Mouse (Mus musculus) brain, adult 2 months (tissue): ENCODE results near the gene Asb3.
"Not testable (repeated sequence)": the region's sequence is repeated elsewhere in the genome, so short reads cannot be mapped to it uniquely, and the experiment has no call there.

ENCODE experiments used
- DNase-seq: peaks from one replicate; pipeline ENCODE4 v3.0.0; 2011; ENCODE audit warnings: low read depth, low spot score

Asb3 gene

DNA sequence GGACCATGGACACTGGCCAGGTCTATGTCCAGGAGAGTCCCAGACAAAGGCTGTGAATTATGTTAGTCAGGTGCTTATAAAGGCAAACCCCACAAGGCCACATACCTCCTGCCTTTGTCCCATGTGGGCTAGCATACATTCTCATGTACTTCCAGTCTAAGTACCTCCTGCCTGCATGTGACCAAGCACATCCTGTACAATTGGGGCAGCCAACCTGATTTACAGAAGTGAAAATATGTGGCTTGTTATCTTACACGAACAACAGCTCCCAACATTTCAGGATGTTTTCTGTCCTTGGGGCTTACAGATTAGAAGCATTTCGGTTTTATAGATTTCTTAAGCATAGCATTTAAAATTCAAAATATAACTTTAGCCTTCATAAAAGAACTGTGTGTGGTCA, 114.8 kb downstream of the Asb3 start:
- no peak for DNase-seq

DNA sequence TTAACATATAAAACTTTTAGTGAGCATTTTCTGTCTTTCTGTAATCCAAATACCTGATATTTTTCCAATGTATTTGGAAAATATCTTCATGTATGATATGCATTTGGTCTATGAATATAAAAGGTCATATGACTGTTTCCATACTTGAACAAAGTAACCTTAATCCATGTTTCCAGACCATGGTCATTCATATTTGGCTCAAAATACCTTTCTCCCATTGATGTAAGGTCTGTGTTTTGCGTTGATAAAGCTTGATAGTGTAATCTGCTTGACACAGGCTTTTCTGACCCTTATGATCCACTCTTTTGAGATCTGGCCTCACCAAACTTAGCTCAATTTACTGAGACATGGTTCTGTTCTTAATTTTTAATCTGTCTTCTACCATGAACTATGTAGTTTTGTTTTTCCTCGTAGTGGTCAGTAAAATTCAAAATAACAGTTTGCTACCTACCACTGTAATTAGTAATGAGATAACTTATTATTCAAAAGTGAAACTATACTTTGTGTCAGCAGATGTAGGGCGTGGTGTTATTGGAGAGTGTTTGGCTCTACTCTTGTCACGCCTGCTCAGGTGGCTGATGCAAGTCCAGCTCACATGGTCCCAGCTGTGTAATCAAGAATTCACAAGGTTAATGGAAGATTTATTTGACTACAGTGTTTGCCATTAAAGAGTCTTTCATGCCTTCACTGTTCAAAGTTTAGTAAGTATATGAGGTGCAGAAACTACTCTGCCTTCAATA, 116.1 kb downstream of the Asb3 start:
- no peak for DNase-seq

DNA sequence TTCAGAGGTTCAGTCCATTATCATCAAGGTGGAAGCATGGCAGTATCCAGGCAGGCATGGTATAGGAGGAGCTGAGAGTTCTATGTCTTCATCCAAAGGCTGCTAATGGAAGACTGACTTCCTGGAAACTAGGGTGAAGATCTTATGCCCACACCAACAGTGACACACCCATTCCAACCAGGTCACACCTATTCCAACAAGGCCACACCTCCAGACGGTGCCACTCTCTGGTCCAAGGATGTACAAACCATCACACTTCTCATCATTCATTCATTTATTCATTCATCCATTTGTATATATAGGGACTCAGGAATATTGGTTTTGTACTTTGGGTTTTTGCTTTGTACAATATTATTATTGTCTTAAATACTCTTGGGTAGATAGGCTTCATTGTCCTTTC, 124.5 kb downstream of the Asb3 start:
- not testable (repeated sequence) for DNase-seq

DNA sequence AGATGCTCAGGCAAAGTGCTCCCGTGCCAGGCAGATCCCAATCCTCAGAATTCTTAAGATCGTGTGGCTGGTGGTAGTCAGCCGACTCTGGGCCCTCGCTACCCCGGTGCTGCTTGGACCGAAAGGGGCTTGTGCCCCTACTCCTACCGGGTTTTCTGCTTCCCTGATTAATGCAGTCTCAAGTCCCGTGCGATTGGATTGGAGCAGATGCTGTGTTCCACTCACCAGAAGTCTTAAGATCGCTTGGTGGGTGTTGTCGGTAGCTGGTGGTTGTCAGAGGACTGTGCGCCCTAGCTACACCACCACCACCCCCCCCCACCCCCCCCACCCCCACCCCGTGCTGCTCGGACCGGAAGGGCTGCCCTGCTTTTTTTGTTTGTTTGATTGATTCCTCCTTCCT, 132.2 kb downstream of the Asb3 start:
- DNase-seq: not testable (repeated sequence)

DNA sequence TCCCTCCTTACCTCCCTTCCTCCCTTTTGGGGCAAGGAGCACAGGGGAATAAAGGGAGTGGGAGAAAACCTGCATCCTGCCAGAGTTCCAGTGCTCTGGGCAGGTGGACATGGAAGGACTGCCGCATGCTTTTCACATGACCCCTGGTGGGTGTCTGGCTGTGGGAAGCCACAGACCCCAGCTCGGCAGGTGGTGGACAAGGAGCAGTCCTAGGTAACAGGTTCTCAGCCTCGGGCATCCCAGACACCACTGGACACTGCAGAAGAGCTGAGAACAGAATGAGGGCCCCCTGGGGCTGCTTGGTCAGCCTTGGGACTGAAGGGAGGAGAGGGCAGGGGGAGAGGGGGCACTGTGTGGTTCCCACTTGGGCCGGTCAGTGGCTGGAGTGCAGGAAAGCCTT, 149.7 kb downstream of the Asb3 start:
- DNase-seq: no peak

DNA sequence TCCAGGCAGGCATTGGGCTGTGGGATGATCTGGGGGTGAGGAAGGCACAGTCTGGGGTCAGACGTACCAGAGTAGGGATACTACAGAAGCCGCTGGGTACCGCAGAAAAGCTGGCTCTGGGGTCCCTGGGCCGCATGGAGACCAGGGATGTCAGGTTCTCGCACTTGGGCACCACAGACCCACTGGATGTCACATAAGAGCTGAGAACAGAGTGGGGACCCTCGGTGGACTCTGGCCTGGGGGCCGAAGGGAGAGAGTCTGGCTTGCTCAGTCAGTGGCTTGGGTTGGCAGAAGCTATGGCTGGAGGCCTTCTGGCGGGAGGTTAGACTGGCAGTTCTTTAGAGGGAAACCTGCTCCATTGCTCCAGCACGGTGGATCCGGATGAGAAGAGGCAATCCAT, 204.8 kb downstream of the Asb3 start:
- no peak for DNase-seq

DNA sequence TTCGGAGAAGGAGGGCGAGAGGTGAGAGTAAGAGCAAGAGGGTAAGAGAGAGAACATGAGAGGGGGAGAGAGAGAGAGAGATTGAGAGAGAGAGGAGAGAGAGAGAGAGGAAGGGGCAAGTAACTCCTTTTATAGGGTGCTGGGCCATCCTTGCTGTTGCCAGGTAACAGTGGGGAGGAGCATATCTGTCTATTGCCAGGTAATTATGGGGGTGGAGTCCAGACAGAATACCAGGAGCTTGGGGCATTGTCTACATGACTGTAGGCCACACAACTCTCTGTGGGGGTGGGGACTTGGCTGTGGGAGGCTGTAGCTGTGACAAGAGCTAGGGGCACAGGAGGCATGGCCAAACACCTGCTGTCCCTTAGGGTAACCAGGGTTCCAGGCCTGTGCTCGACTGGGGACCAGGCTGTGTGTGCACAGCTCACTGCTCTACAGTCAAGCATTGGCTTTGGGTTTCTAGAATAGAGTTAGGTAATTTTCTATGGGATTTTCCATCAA, 205.3 kb downstream of the Asb3 start:
- DNase-seq: no peak

DNA sequence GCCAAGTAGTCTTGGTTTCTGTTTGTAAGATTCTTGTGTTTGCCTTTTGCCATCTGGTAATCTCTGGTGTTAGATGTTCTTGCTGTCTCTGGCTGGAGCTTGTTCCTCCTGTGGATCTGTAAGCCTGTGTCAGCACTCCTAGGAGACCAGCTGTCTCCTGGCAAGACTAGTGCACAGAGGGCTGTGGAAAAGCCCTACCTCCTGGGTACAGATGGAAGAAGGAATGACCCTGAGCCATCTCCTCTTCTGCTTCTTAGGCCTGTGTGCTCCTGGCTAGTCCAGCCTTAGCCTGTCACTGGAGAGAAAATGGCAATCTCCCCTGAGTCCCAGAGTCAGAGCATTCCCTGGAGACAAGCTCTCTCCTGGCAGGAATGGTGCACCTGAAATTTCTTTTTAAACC, 214.3 kb downstream of the Asb3 start:
- DNase-seq: peak; percentile 72

DNA sequence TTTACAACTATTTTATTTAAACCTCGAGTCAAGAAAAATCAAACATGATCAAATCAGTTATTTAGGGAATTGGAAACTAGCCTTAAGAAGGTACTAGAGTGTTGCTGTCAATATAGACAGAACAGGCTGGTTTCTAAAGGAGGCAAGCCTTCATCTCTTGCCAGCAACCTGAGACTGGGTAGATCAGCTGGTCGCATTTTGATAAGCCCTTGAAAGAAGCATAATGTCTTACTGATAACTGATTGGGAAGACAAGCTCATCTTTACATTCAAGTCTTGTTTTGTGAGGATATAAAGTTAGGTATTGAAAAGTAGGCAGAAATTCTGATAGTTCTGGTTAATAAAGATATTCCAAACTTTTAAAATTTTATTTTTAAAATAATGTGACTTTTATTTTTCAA, 217.0 kb downstream of the Asb3 start:
- DNase-seq: no peak

DNA sequence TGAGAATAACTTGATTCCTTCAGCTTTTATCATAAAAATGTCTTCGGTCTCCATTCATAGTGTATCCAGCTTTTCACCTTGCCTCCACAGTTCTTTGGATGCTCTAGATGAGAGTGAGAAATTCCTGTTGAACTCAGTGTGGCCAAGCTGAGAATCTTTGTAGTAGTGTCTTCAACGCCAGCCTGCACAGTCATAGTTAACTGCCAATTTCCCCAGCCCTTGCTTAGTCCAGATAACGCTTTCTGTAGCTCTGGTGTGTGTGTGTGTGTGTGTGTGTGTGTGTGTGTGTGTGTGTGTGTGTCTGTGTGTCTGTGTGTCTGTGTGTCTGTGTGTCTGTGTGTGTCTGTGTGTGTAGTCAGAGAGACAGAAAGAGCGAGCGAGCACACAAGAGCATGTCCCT, 220.1 kb downstream of the Asb3 start:
- no peak for DNase-seq

DNA sequence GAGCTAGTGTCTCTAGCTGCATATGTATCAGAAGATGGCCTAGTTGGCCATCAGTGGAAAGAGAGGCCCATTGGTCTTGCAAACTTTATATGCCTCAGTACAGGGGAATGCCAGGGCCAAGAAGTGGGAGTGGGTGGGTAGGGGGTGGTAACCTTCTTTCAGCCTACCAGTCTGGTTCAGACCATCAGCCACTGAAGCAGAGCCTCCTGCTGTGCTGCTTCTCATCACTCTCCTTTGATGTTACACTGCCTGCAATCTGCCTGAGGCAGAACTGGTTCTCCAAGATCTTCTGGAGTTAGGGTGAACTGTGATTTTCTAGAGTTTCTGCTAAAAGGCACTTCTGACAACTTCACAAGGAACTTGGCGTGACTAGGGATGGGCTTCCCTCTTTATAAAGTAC, 241.7 kb downstream of the Asb3 start:
- DNase-seq: not testable (repeated sequence)

DNA sequence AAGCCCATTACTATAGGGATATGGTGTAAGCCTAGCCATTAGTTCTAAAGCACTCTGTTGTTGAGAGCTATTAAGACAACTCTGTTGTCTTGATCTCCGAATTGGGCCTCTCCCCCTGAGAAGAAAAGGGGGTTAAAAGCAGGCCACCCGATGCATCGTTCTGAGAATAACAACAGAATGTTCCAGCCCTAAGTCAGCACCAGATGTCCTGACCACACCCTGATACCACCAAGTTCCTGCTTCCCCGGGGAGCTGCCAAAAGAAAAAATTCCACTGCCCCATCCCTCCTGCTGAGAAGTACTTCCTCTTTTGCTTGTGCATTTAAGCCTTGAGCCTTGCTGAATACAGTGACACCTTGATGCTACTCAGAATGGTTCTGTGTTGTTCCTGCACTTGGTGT, 248.5 kb downstream of the Asb3 start:
- not testable (repeated sequence) for DNase-seq

DNA sequence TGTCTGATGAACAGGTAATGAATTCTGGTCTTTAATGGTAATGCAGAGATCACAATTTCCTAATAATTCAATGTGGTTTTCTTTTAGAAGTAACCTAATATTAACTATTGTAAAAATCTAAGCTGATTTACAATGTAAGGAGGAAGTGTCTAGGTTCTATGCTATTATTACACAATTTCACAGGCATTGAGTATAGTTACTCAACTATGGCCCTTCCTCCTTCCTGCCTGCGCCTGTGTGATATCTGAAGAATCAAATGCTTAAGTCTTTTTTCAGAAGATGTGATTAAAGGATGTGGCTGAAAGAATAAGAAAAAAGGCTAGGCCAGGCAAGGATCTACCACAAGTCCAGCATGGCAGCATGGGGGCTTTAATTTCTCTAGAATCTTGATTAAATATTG, 249.6 kb downstream of the Asb3 start:
- DNase-seq: not testable (repeated sequence)

DNA sequence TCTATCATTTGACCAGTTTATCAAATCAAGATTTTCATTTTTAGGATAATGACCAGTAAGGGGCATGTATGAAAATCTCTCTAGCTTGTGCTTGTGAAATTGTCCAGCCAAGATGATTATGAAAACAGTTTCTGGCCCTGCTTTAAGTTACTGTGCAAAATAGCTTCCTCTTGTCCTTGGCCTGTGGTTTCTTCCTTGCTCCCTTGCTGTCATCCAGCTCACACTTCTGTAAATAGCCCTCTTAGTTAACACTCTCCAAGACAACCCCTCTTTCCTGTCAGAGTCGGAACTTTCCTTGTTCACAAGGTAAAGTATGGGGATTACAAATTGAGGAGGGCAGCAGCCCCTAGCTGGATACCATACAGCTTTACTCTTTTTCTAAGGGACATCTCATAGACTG, 253.2 kb downstream of the Asb3 start:
- not testable (repeated sequence) for DNase-seq
